Mouse (Mus musculus) testis, adult 2 months (tissue): ENCODE data around the gene Zkscan2. TPM values are rescaled to one million over a fixed set of nuclear protein-coding genes. Genes with fewer than 3 reads are reported as not detected.

ENCODE experiments used
- H3K27ac ChIP-seq: fragments of 200-500 bp; 2 replicates; pipeline ENCODE4 v1.5.1; 2012; ENCODE audit warnings: low read depth, low read length; ENCODE audit not compliant: control insufficient read depth, insufficient read depth
- H3K27me3 ChIP-seq: fragments of 200-500 bp; 2 replicates; pipeline ENCODE4 v1.6.1; 2012; ENCODE audit warnings: mild to moderate bottlenecking, low read length, moderate library complexity; ENCODE audit not compliant: control insufficient read depth, insufficient read depth
- H3K36me3 ChIP-seq: fragments of 200-500 bp; 2 replicates; pipeline ENCODE4 v1.6.1; 2012; ENCODE audit warnings: mild to moderate bottlenecking, low read length; ENCODE audit not compliant: control insufficient read depth, insufficient read depth
- H3K4me1 ChIP-seq: fragments of 200-500 bp; 2 replicates; pipeline ENCODE4 v1.6.1; 2012; ENCODE audit warnings: low read length; ENCODE audit not compliant: control insufficient read depth, insufficient read depth
- H3K4me3 ChIP-seq: fragments of 200-500 bp; 2 replicates; pipeline ENCODE4 v1.5.1; 2012; ENCODE audit warnings: low read depth, mild to moderate bottlenecking, low read length, moderate library complexity, mixed read lengths; ENCODE audit not compliant: control insufficient read depth
- CTCF ChIP-seq: fragments of 200-500 bp; IDR thresholded peaks from 2 replicates; pipeline ENCODE4 v1.5.1; 2012; ENCODE audit warnings: low read depth, mild to moderate bottlenecking, inconsistent platforms, low read length, moderate library complexity; ENCODE audit not compliant: control insufficient read depth, insufficient read depth, insufficient replicate concordance
- POLR2A ChIP-seq: fragments of 200-500 bp; IDR thresholded peaks from 2 replicates; pipeline ENCODE4 v1.6.1; 2012; ENCODE audit warnings: low read depth, mild to moderate bottlenecking, inconsistent platforms, low read length, moderate library complexity; ENCODE audit not compliant: control insufficient read depth
- polyA plus RNA-seq: library from polyadenylated mRNA; depleted of rRNA; stranded (reverse); fragments of >200 nt; gene quantifications from 2 replicates; pipeline ENCODE4 v1.2.3, GENCODE M21; 2012

Zkscan2 gene
- polyA plus RNA-seq, 1 experiment: 2.5 TPM

- Histone ChIP-seq H3K27me3 (no peaks in the 10 kb centered on the region), H3K27ac (peak overlapping the region; percentile 69; the same call in 1 of the 2 replicates), H3K36me3 (no peaks in the 10 kb centered on the region), H3K4me1 (peaks cover 4% of the 10 kb centered on the region), H3K4me3 (peak overlapping the region; percentile 96)
- TF ChIP-seq POLR2A (no peak), CTCF (no peak)
Measured at GRCm38 (mm10) chr7:123499481-123500238, 589 bp downstream of the Zkscan2 start.

- H3K4me3 ChIP-seq: no peak overlapping the region
- no peak overlapping the region for H3K27ac ChIP-seq
- TF ChIP-seq POLR2A (no peak), CTCF (no peak)
- no peaks in the 10 kb centered on the region for H3K4me1 ChIP-seq
- no peaks in the 10 kb centered on the region for H3K27me3 ChIP-seq
- no peaks in the 10 kb centered on the region for H3K36me3 ChIP-seq
Measured at GRCm38 (mm10) chr7:123487703-123488102, 12.5 kb downstream of the Zkscan2 start.

- no peaks in the 10 kb centered on the region for H3K27me3 ChIP-seq
- no peak overlapping the region for H3K4me3 ChIP-seq
- H3K4me1 ChIP-seq: no peaks in the 10 kb centered on the region
- no peak for TF ChIP-seq CTCF
- no peak for TF ChIP-seq POLR2A
- H3K36me3 ChIP-seq: no peaks in the 10 kb centered on the region
- H3K27ac ChIP-seq: no peak overlapping the region
Measured at GRCm38 (mm10) chr7:123467961-123468360, 32.3 kb downstream of the Zkscan2 start.

GRCm38 (mm10) chr7:123465692-123466387 lies 34.4 kb downstream of the Zkscan2 start:
- TF ChIP-seq POLR2A: no peak
- peak; percentile 77; the same call in 1 of the 2 replicates for TF ChIP-seq CTCF
- Histone ChIP-seq H3K27ac (no peak overlapping the region), H3K4me3 (no peak overlapping the region), H3K27me3 (no peaks in the 10 kb centered on the region), H3K36me3 (no peaks in the 10 kb centered on the region), H3K4me1 (no peaks in the 10 kb centered on the region)

GRCm38 (mm10) chr7:123463569-123463968 lies 36.7 kb downstream of the Zkscan2 start:
- TF ChIP-seq POLR2A: no peak
- no peak for TF ChIP-seq CTCF
- no peaks in the 10 kb centered on the region for H3K36me3 ChIP-seq
- H3K27ac ChIP-seq: no peak overlapping the region
- H3K4me1 ChIP-seq: no peaks in the 10 kb centered on the region
- H3K4me3 ChIP-seq: no peak overlapping the region
- no peaks in the 10 kb centered on the region for H3K27me3 ChIP-seq

GRCm38 (mm10) chr7:123462070-123462501 lies 38.2 kb downstream of the Zkscan2 start, which contains the start of gene Aqp8:
Gene Aqp8 (plus strand): TSS chr7:123462291.
- Histone ChIP-seq H3K36me3 (no peaks in the 10 kb centered on the region), H3K4me1 (no peaks in the 10 kb centered on the region), H3K4me3 (peak within 1 kb of the TSS; percentile 17), H3K27me3 (no peaks in the 10 kb centered on the region), H3K27ac (peak within 1 kb of the TSS; percentile 25; the same call in 1 of the 2 replicates)
- TF ChIP-seq POLR2A: no peak
- TF ChIP-seq CTCF: no peak

- Histone ChIP-seq H3K4me3 (no peak overlapping the region), H3K27ac (no peak overlapping the region), H3K4me1 (no peaks in the 10 kb centered on the region), H3K27me3 (no peaks in the 10 kb centered on the region), H3K36me3 (no peaks in the 10 kb centered on the region)
- TF ChIP-seq CTCF (no peak), POLR2A (no peak)
Measured at GRCm38 (mm10) chr7:123461316-123461715, 38.9 kb downstream of the Zkscan2 start.
